Mouse (Mus musculus): Measurements from ENCODE around the gene F7. TPM values are rescaled to one million over a fixed set of nuclear protein-coding genes. Genes with fewer than 3 reads are reported as not detected.

Gene F7
- total RNA-seq, 1 experiment = 0.09 TPM

DNA sequence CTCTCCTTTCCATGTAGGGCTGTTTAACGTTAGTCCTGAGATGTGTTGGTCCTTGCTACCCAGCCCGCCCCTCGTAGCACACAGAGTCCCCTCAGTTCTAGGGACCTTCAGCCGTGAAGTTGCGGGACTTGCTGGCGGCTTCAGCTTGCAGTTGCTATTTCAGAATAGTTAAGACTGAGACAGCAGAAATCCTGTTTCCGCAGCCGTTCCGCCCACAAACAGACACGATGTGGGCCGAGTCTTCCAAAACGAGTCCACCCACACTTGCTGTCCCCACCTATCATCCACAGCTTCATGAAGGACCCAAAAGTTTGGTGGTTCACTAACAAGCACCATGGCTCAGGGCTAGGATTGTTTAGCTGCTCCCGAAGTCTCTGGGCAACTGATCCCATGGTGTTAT, 40.6 kb upstream of the F7 start:
- no peaks in the 10 kb centered on the region for H3K9me3 ChIP-seq (ENCODE audit: control insufficient read depth, insufficient read depth, low read depth, low read length)
- H3K27ac ChIP-seq (ENCODE audit: insufficient read depth, low read depth, low read length, poor library complexity, severe bottlenecking) = no peak overlapping the region
- H3K4me1 ChIP-seq (ENCODE audit: control insufficient read depth in 2 of 2, insufficient read depth in 2 of 2, low read length in 2 of 2, poor library complexity in 1 of 2) = 0 out of 4 replicates have a peak, but pooled peaks cover 0 to 2% of the 10 kb centered on the region in 2 experiments
- TF ChIP-seq MAFK (IDR thresholded peaks at IDR 0.05; ENCODE audit: insufficient read depth, low read depth, low read length) (no peak), ZC3H11A (IDR thresholded peaks at IDR 0.05; ENCODE audit: borderline replicate concordance, low read depth, low read length) (no peak), ZNF384 (IDR thresholded peaks at IDR 0.05; ENCODE audit: low read depth, low read length) (no peak), CHD2 (IDR thresholded peaks at IDR 0.05; ENCODE audit: low read depth, low read length) (no peak), HCFC1 (IDR thresholded peaks at IDR 0.05; ENCODE audit: borderline replicate concordance, insufficient read depth, low read length) (no peak)
- H3K9ac ChIP-seq (ENCODE audit: insufficient read depth, low read depth, low read length, poor library complexity, severe bottlenecking) = peak overlapping the region; percentile 2; the same call in 1 of the 2 replicates
- DNase-seq (ENCODE audit: low read depth, low spot score) = no peak
- in situ Hi-C loops (cut with MboI; ENCODE audit: low sequenced_read_pairs in 2 of 2, unreplicated experiment in 2 of 2) = loop anchor here in 1 of 2 experiments (25.0 kb wide), 1 partner anchor 277 kb away; the partner anchor contains the start of gene Adprhl1
- H3K36me3 ChIP-seq (ENCODE audit: control insufficient read depth, insufficient read depth, low read length, poor library complexity, severe bottlenecking) = no peaks in the 10 kb centered on the region; the same call in 1 of the 2 replicates
- H3K4me3 ChIP-seq (ENCODE audit: insufficient read depth in 1 of 2, low read depth in 1 of 2, low read length in 2 of 2, poor library complexity in 1 of 2, severe bottlenecking in 1 of 2) = peak overlapping the region in 1 of 2 experiments; percentile 30; a peak in 2 of 4 replicates

DNA sequence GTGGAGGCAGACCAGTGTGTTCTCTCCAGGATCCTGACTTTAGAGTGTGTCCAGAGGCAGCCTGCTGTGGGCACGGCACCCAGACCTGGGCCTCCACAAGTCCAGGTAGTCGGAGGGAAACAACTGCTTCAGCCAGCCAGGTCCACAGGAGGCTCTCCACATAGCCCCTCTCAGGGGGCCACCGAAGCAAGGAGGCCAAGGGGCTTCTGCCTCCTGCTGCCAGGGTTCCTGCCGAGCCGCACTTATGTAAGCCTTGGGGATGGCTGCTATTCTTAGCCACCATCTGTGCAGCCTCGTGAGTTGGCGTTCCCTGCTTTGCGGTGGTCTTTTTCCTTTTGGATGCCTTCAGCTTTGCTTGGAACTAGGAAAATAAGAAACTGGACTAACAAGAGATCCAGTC, 38.3 kb upstream of the F7 start:
- Histone ChIP-seq H3K4me3 (ENCODE audit: insufficient read depth in 1 of 2, low read depth in 1 of 2, low read length in 2 of 2, poor library complexity in 1 of 2, severe bottlenecking in 1 of 2) (no peak overlapping the region), H3K36me3 (ENCODE audit: control insufficient read depth, insufficient read depth, low read length, poor library complexity, severe bottlenecking) (no peaks in the 10 kb centered on the region; the same call in 1 of the 2 replicates), H3K4me1 (ENCODE audit: control insufficient read depth in 2 of 2, insufficient read depth in 2 of 2, low read length in 2 of 2, poor library complexity in 1 of 2) (peaks cover 0 to 3% of the 10 kb centered on the region in 2 experiments; a peak in 1 of 4 replicates), H3K9me3 (ENCODE audit: control insufficient read depth, insufficient read depth, low read depth, low read length) (no peaks in the 10 kb centered on the region), H3K27ac (ENCODE audit: insufficient read depth, low read depth, low read length, poor library complexity, severe bottlenecking) (no peak overlapping the region), H3K9ac (ENCODE audit: insufficient read depth, low read depth, low read length, poor library complexity, severe bottlenecking) (no peak overlapping the region)
- DNase-seq (ENCODE audit: low read depth, low spot score) = no peak
- TF ChIP-seq MAFK (IDR thresholded peaks at IDR 0.05; ENCODE audit: insufficient read depth, low read depth, low read length) (no peak), ZC3H11A (IDR thresholded peaks at IDR 0.05; ENCODE audit: borderline replicate concordance, low read depth, low read length) (no peak), CHD2 (IDR thresholded peaks at IDR 0.05; ENCODE audit: low read depth, low read length) (no peak), ZNF384 (IDR thresholded peaks at IDR 0.05; ENCODE audit: low read depth, low read length) (no peak), HCFC1 (IDR thresholded peaks at IDR 0.05; ENCODE audit: borderline replicate concordance, insufficient read depth, low read length) (no peak)
- in situ Hi-C loops (cut with MboI; ENCODE audit: low sequenced_read_pairs in 2 of 2, unreplicated experiment in 2 of 2) = loop anchor here in 1 of 2 experiments (25.0 kb wide), 1 partner anchor 275 kb away; the partner anchor contains the start of gene Adprhl1

GRCm38 (mm10) chr8:12988722-12989430, 37.0 kb upstream of the F7 start:
- Histone ChIP-seq H3K9me3 (ENCODE audit: control insufficient read depth, insufficient read depth, low read depth, low read length) (no peaks in the 10 kb centered on the region), H3K36me3 (ENCODE audit: control insufficient read depth, insufficient read depth, low read length, poor library complexity, severe bottlenecking) (no peaks in the 10 kb centered on the region; the same call in 1 of the 2 replicates), H3K27ac (ENCODE audit: insufficient read depth, low read depth, low read length, poor library complexity, severe bottlenecking) (no peak overlapping the region), H3K9ac (ENCODE audit: insufficient read depth, low read depth, low read length, poor library complexity, severe bottlenecking) (no peak overlapping the region), H3K4me3 (ENCODE audit: insufficient read depth in 1 of 2, low read depth in 1 of 2, low read length in 2 of 2, poor library complexity in 1 of 2, severe bottlenecking in 1 of 2) (no peak overlapping the region), H3K4me1 (ENCODE audit: control insufficient read depth in 2 of 2, insufficient read depth in 2 of 2, low read length in 2 of 2, poor library complexity in 1 of 2) (peaks cover 0 to 3% of the 10 kb centered on the region in 2 experiments; a peak in 1 of 4 replicates)
- TF ChIP-seq CHD2 (IDR thresholded peaks at IDR 0.05; ENCODE audit: low read depth, low read length) = no peak
- TF ChIP-seq HCFC1 (IDR thresholded peaks at IDR 0.05; ENCODE audit: borderline replicate concordance, insufficient read depth, low read length) = no peak
- TF ChIP-seq ZC3H11A (IDR thresholded peaks at IDR 0.05; ENCODE audit: borderline replicate concordance, low read depth, low read length) = peak; percentile 11; the same call in 1 of the 2 replicates
- TF ChIP-seq MAFK (IDR thresholded peaks at IDR 0.05; ENCODE audit: insufficient read depth, low read depth, low read length) = no peak
- no peak for TF ChIP-seq ZNF384 (IDR thresholded peaks at IDR 0.05; ENCODE audit: low read depth, low read length)
- no peak for DNase-seq (ENCODE audit: low read depth, low spot score)
- in situ Hi-C loops (cut with MboI; ENCODE audit: low sequenced_read_pairs in 2 of 2, unreplicated experiment in 2 of 2) = loop anchor here in 1 of 2 experiments (25.0 kb wide), 1 partner anchor 273 kb away; the partner anchor contains the start of gene Adprhl1

DNA sequence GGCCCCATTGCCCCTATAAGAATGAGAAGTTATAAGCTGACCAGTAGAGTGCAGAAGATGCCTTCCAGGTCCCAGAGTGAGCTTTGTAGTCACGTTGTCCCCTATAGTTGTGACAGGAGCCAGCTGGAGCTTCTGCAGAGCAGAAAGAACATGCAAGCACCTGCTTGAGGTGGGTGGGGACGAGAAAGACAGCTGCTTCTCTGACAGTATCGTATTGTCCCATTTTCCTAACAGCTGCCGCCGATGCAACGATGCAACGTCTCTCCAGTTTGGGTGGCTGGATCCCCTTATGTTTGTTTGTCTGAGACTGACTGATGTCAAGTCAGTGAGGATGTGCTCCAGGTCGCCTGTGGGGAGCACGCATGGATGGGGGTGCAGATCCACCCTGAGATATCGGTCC, 34.4 kb upstream of the F7 start:
- Histone ChIP-seq H3K27ac (ENCODE audit: insufficient read depth, low read depth, low read length, poor library complexity, severe bottlenecking) (no peak overlapping the region), H3K9ac (ENCODE audit: insufficient read depth, low read depth, low read length, poor library complexity, severe bottlenecking) (no peak overlapping the region), H3K4me3 (ENCODE audit: insufficient read depth in 1 of 2, low read depth in 1 of 2, low read length in 2 of 2, poor library complexity in 1 of 2, severe bottlenecking in 1 of 2) (no peak overlapping the region), H3K4me1 (ENCODE audit: control insufficient read depth in 2 of 2, insufficient read depth in 2 of 2, low read length in 2 of 2, poor library complexity in 1 of 2) (peaks cover 0 to 3% of the 10 kb centered on the region in 2 experiments; a peak in 1 of 4 replicates), H3K36me3 (ENCODE audit: control insufficient read depth, insufficient read depth, low read length, poor library complexity, severe bottlenecking) (no peaks in the 10 kb centered on the region; the same call in 1 of the 2 replicates), H3K9me3 (ENCODE audit: control insufficient read depth, insufficient read depth, low read depth, low read length) (no peaks in the 10 kb centered on the region)
- TF ChIP-seq CHD2 (IDR thresholded peaks at IDR 0.05; ENCODE audit: low read depth, low read length) (no peak), ZC3H11A (IDR thresholded peaks at IDR 0.05; ENCODE audit: borderline replicate concordance, low read depth, low read length) (no peak), MAFK (IDR thresholded peaks at IDR 0.05; ENCODE audit: insufficient read depth, low read depth, low read length) (no peak), ZNF384 (IDR thresholded peaks at IDR 0.05; ENCODE audit: low read depth, low read length) (no peak), HCFC1 (IDR thresholded peaks at IDR 0.05; ENCODE audit: borderline replicate concordance, insufficient read depth, low read length) (no peak)
- in situ Hi-C loops (cut with MboI; ENCODE audit: low sequenced_read_pairs in 2 of 2, unreplicated experiment in 2 of 2) = loop anchor here in 1 of 2 experiments (25.0 kb wide), 1 partner anchor 271 kb away; the partner anchor contains the start of gene Adprhl1
- no peak for DNase-seq (ENCODE audit: low read depth, low spot score)

All from ES-E14 (cell line).